In genomic region chr4:63753855-63754254, GRCm38 (mm10) we compare ENCODE assay signal across 25 mouse cellular contexts. TPM values are rescaled to one million over a fixed set of nuclear protein-coding genes. Genes with fewer than 3 reads are reported as not detected.
"Had no signal": no experiment of that assay in that cellular context is flagged by ENCODE, and none has a peak within 500 bp of the region (broad histone marks: within the 10 kb centered on the region; RNA-seq: fewer than 3 reads in every experiment).

No protein-coding gene starts in this region.

- DNase-seq: gastrocnemius, adult 2 months; gastrocnemius, postnatal 10 days; gastrocnemius, postnatal 36 days; heart, adult 18-20 months; heart, postnatal 10 days; layer of hippocampus, adult 9-11 months; layer of hippocampus, postnatal 36 days; left cerebral cortex, postnatal 4 days; liver, embryonic 13.5 days had no signal

- ATAC-seq: hindbrain, postnatal 0 days had no signal

- H3K27ac ChIP-seq: gastrocnemius, adult 2 months; hindbrain, embryonic 13.5 days; hindbrain, embryonic 15.5 days; hindbrain, postnatal 0 days; kidney, postnatal 0 days; limb, embryonic 13.5 days; limb, embryonic 15.5 days; liver, embryonic 13.5 days had no signal

- H3K36me3 ChIP-seq: heart, embryonic 12.5 days; hindbrain, embryonic 13.5 days; hindbrain, embryonic 15.5 days; kidney, embryonic 15.5 days; limb, embryonic 13.5 days; limb, embryonic 15.5 days; liver, embryonic 13.5 days had no signal

- H3K27me3 ChIP-seq: hindbrain, embryonic 13.5 days; hindbrain, embryonic 15.5 days; kidney, embryonic 15.5 days; limb, embryonic 13.5 days; limb, embryonic 15.5 days; liver, embryonic 13.5 days had no signal

- H3K9me3 ChIP-seq: heart, embryonic 12.5 days; hindbrain, embryonic 13.5 days; hindbrain, embryonic 15.5 days; kidney, embryonic 15.5 days; limb, embryonic 13.5 days; limb, embryonic 15.5 days; liver, embryonic 13.5 days had no signal

- H3K4me2 ChIP-seq: hindbrain, embryonic 13.5 days; hindbrain, embryonic 15.5 days; kidney, embryonic 15.5 days; limb, embryonic 13.5 days; limb, embryonic 15.5 days; liver, embryonic 13.5 days had no signal

- H3K9ac ChIP-seq: heart, embryonic 12.5 days; hindbrain, embryonic 13.5 days; hindbrain, embryonic 15.5 days; kidney, embryonic 15.5 days; limb, embryonic 13.5 days; limb, embryonic 15.5 days; liver, embryonic 13.5 days had no signal

- H3K4me1 ChIP-seq: liver, embryonic 13.5 days had no signal

- H3K4me3 ChIP-seq: gastrocnemius, adult 2 months; heart, embryonic 12.5 days; hindbrain, embryonic 13.5 days; hindbrain, embryonic 15.5 days; kidney, embryonic 15.5 days; limb, embryonic 13.5 days; limb, embryonic 15.5 days; liver, embryonic 13.5 days had no signal

RNA-seq across cellular contexts. Expression of gene Tnfsf15, which starts 8.9 kb away (rescaled TPM):
- total RNA-seq: gastrocnemius, postnatal 36 days; heart, adult 18-20 months; heart, postnatal 10 days; heart, postnatal 25 days; hematopoietic stem cell, adult 5-6 weeks; layer of hippocampus, adult 18-20 months; layer of hippocampus, adult 8-10 months; layer of hippocampus, postnatal 14 days; layer of hippocampus, postnatal 36 days; left cerebral cortex, postnatal 4 days had no signal
- polyA plus RNA-seq: heart, embryonic 14.5 days; hindbrain, embryonic 13.5 days; limb, embryonic 11.5 days; liver, adult 2 months had no signal
